Mouse (Mus musculus) myocyte (in vitro differentiated cells): ENCODE measurements around the gene Imp4. TPM values are rescaled to one million over a fixed set of nuclear protein-coding genes. Genes with fewer than 3 reads are reported as not detected.

Source experiments
- H3K27me3 ChIP-seq: one replicate; pipeline ENCODE4 v1.6.1; 2011; ENCODE audit not compliant: control insufficient read depth, insufficient read depth, insufficient read length
- H3K36me3 ChIP-seq: one replicate; pipeline ENCODE4 v1.6.1; 2011; ENCODE audit not compliant: control insufficient read depth, insufficient read depth
- H3K4me2 ChIP-seq: one replicate; pipeline ENCODE4 v1.6.1; 2011; ENCODE audit warnings: low read depth, control low read depth
- H3K4me3 ChIP-seq: one replicate; pipeline ENCODE4 v1.5.1; 2011; ENCODE audit warnings: mild to moderate bottlenecking, control low read depth, moderate library complexity
- H3K79me2 ChIP-seq: one replicate; pipeline ENCODE4 v1.6.1; 2011; ENCODE audit not compliant: control insufficient read depth, insufficient read depth
- H3ac ChIP-seq: one replicate; pipeline ENCODE4 v1.6.1; 2011; ENCODE audit not compliant: control insufficient read depth, insufficient read length
- CEBPB ChIP-seq: IDR thresholded peaks from 2 replicates; pipeline ENCODE4 v1.6.1; 2011; ENCODE audit warnings: mild to moderate bottlenecking, moderate library complexity; ENCODE audit not compliant: poor library complexity, insufficient read depth, severe bottlenecking
- E2F4 ChIP-seq: IDR thresholded peaks from one replicate; pipeline ENCODE4 v1.6.1; 2011; ENCODE audit warnings: mild to moderate bottlenecking, control low read depth, moderate library complexity; ENCODE audit not compliant: insufficient read depth
- MAX ChIP-seq: IDR thresholded peaks from one replicate; pipeline ENCODE4 v1.6.1; 2011; ENCODE audit warnings: low read depth, mild to moderate bottlenecking, control low read depth
- MYOD1 ChIP-seq, 3 experiments: IDR thresholded peaks; one replicate each; pipeline ENCODE4 v1.6.1; 2011; ENCODE audit warnings: control low read depth in 2 of 3, low read depth in 2 of 3, mild to moderate bottlenecking in 2 of 3, moderate library complexity in 1 of 3; ENCODE audit not compliant: insufficient read length in 2 of 3, control insufficient read depth in 1 of 3
- MYOG ChIP-seq, 3 experiments: IDR thresholded peaks; one replicate each; pipeline ENCODE4 v1.6.1; 2011; ENCODE audit warnings: control low read depth in 2 of 3, low read depth in 2 of 3, mild to moderate bottlenecking in 2 of 3; ENCODE audit not compliant: insufficient read length in 2 of 3, control insufficient read depth in 1 of 3, insufficient read depth in 1 of 3
- POLR2A ChIP-seq: IDR thresholded peaks from one replicate; pipeline ENCODE4 v1.6.1; 2011; ENCODE audit warnings: low read depth, mild to moderate bottlenecking, control low read depth, moderate library complexity; ENCODE audit not compliant: insufficient read length
- POLR2AphosphoS2 ChIP-seq: IDR thresholded peaks from one replicate; pipeline ENCODE4 v1.6.1; 2011; ENCODE audit warnings: low read depth, control low read depth; ENCODE audit not compliant: insufficient read length
- REST ChIP-seq: IDR thresholded peaks from one replicate; pipeline ENCODE4 v1.6.1; 2011; ENCODE audit warnings: mild to moderate bottlenecking, control low read depth, moderate library complexity; ENCODE audit not compliant: insufficient read depth, insufficient read length
- SRF ChIP-seq: IDR thresholded peaks from one replicate; pipeline ENCODE4 v1.6.1; 2011; ENCODE audit warnings: low read depth; ENCODE audit not compliant: control insufficient read depth, insufficient read length
- TCF12 ChIP-seq: IDR thresholded peaks from one replicate; pipeline ENCODE4 v1.6.1; 2011; ENCODE audit warnings: mild to moderate bottlenecking, control low read depth; ENCODE audit not compliant: poor library complexity, insufficient read depth, severe bottlenecking
- TCF3 ChIP-seq: IDR thresholded peaks from one replicate; pipeline ENCODE4 v1.6.1; 2011; ENCODE audit warnings: low read depth, control low read depth; ENCODE audit not compliant: insufficient read length
- USF1 ChIP-seq: IDR thresholded peaks from one replicate; pipeline ENCODE4 v1.6.1; 2011; ENCODE audit warnings: low read depth, mild to moderate bottlenecking, control low read depth, moderate library complexity
- polyA plus RNA-seq: library from polyadenylated mRNA; unstranded; fragments of >200 nt; fragmentation: generic; extraction: Trizol; gene quantifications from one replicate; pipeline ENCODE4 v1.2.1, GENCODE M21; 2012; ENCODE audit warnings: missing spikeins

The Imp4 gene
- polyA plus RNA-seq, 1 experiment = 40.7 TPM

- Histone ChIP-seq H3K36me3 (no peaks in the 10 kb centered on the region), H3K4me3 (no peak overlapping the region)
- TF ChIP-seq REST (no peak), MYOD1 (IDR thresholded peaks at IDR 0.05; ENCODE audit: control insufficient read depth in 1 of 3, insufficient read length in 2 of 3, low read depth in 2 of 3) (no peak), TCF12 (no peak), E2F4 (no peak), POLR2AphosphoS2 (no peak), CEBPB (no peak), MAX (no peak), USF1 (no peak), TCF3 (no peak), SRF (no peak), POLR2A (no peak), MYOG (IDR thresholded peaks at IDR 0.05; ENCODE audit: control insufficient read depth in 1 of 3, insufficient read depth in 1 of 3, insufficient read length in 2 of 3, low read depth in 2 of 3) (no peak)
Observed at GRCm38 (mm10) chr1:34462766-34463165, 23.1 kb downstream of the Imp4 start.

GRCm38 (mm10) chr1:34464310-34464817 is 24.7 kb downstream of the Imp4 start:
- Histone ChIP-seq H3K4me2 (no peak overlapping the region), H3ac (no peak overlapping the region), H3K27me3 (peaks cover 2% of the 10 kb centered on the region), H3K79me2 (no peaks in the 10 kb centered on the region), H3K36me3 (no peaks in the 10 kb centered on the region), H3K4me3 (no peak overlapping the region)
- TF ChIP-seq REST (no peak), POLR2A (no peak), USF1 (no peak), MYOG (IDR thresholded peaks at IDR 0.05; ENCODE audit: control insufficient read depth in 1 of 3, insufficient read depth in 1 of 3, insufficient read length in 2 of 3, low read depth in 2 of 3) (no peak), E2F4 (no peak), POLR2AphosphoS2 (no peak), MAX (no peak), TCF3 (no peak), MYOD1 (IDR thresholded peaks at IDR 0.05; ENCODE audit: control insufficient read depth in 1 of 3, insufficient read length in 2 of 3, low read depth in 2 of 3) (no peak), SRF (no peak), TCF12 (no peak), CEBPB (no peak)

More at GRCm38 (mm10) chr1:34462766-34463165, 23.1 kb downstream of the Imp4 start:
- H3ac ChIP-seq = no peak overlapping the region
- peaks cover 8% of the 10 kb centered on the region for H3K27me3 ChIP-seq
- H3K79me2 ChIP-seq = no peaks in the 10 kb centered on the region
- H3K4me2 ChIP-seq = no peak overlapping the region

- TF ChIP-seq POLR2AphosphoS2 (no peak), POLR2A (no peak), USF1 (no peak), TCF3 (no peak), CEBPB (no peak), REST (no peak), MAX (no peak), TCF12 (no peak), SRF (no peak), MYOD1 (IDR thresholded peaks at IDR 0.05; ENCODE audit: control insufficient read depth in 1 of 3, insufficient read length in 2 of 3, low read depth in 2 of 3) (no peak), MYOG (IDR thresholded peaks at IDR 0.05; ENCODE audit: control insufficient read depth in 1 of 3, insufficient read depth in 1 of 3, insufficient read length in 2 of 3, low read depth in 2 of 3) (no peak), E2F4 (no peak)
- no peak overlapping the region for H3K4me3 ChIP-seq
Observed at GRCm38 (mm10) chr1:34465445-34465844, 25.8 kb downstream of the Imp4 start.

GRCm38 (mm10) chr1:34468051-34468450 is 28.4 kb downstream of the Imp4 start:
- no peak for TF ChIP-seq E2F4
- TF ChIP-seq MYOG (IDR thresholded peaks at IDR 0.05; ENCODE audit: control insufficient read depth in 1 of 3, insufficient read depth in 1 of 3, insufficient read length in 2 of 3, low read depth in 2 of 3) = no peak
- no peak for TF ChIP-seq MAX
- TF ChIP-seq TCF12 = no peak
- TF ChIP-seq CEBPB = no peak
- no peak for TF ChIP-seq POLR2A
- TF ChIP-seq POLR2AphosphoS2 = no peak
- TF ChIP-seq SRF = no peak
- no peak for TF ChIP-seq MYOD1 (IDR thresholded peaks at IDR 0.05; ENCODE audit: control insufficient read depth in 1 of 3, insufficient read length in 2 of 3, low read depth in 2 of 3)
- TF ChIP-seq USF1 = no peak
- TF ChIP-seq REST = no peak
- TF ChIP-seq TCF3 = no peak
- no peaks in the 10 kb centered on the region for H3K79me2 ChIP-seq
- H3K4me3 ChIP-seq = no peak overlapping the region
- H3K36me3 ChIP-seq = no peaks in the 10 kb centered on the region
- peaks cover 21% of the 10 kb centered on the region for H3K27me3 ChIP-seq
- H3ac ChIP-seq = no peak overlapping the region
- H3K4me2 ChIP-seq = no peak overlapping the region

More at GRCm38 (mm10) chr1:34465445-34465844, 25.8 kb downstream of the Imp4 start:
- H3K36me3 ChIP-seq = no peaks in the 10 kb centered on the region
- H3K4me2 ChIP-seq = no peak overlapping the region
- H3ac ChIP-seq = no peak overlapping the region
- no peaks in the 10 kb centered on the region for H3K79me2 ChIP-seq
- H3K27me3 ChIP-seq = no peaks in the 10 kb centered on the region
